Mouse (Mus musculus) hindbrain, embryonic 14.5 days (tissue): ENCODE measurements around the gene Rnf217. TPM values are rescaled to one million over a fixed set of nuclear protein-coding genes. Genes with fewer than 3 reads are reported as not detected.

ENCODE experiments used
- ATAC-seq: fragments of 200-750 bp; cut with Nextera tagmentation; 2 replicates; pipeline ENCODE4 v1.8.0; 2017; ENCODE audit warnings: moderate number of reproducible peaks, mild to moderate bottlenecking, moderate TSS enrichment, moderate library complexity; ENCODE audit not compliant: low FRiP score
- DNase-seq: peaks from one replicate; pipeline ENCODE4 v3.0.0-alpha.2; 2015; ENCODE audit warnings: low spot score
- H3K27ac ChIP-seq: fragments of 300-500 bp; sonication (generic); 2 replicates; pipeline ENCODE4 v1.5.1; 2014; ENCODE audit warnings: mild to moderate bottlenecking, moderate library complexity
- H3K27me3 ChIP-seq: fragments of 300-500 bp; sonication (generic); 2 replicates; pipeline ENCODE4 v1.6.1; 2014; ENCODE audit warnings: mild to moderate bottlenecking, low read length, mixed read lengths; ENCODE audit not compliant: control insufficient read depth, insufficient read depth
- H3K36me3 ChIP-seq: fragments of 300-500 bp; sonication (generic); replicated peaks from 2 replicates; pipeline ENCODE4 v1.6.1; 2014; ENCODE audit not compliant: control insufficient read depth, insufficient read depth
- H3K4me1 ChIP-seq: fragments of 300-500 bp; sonication (generic); replicated peaks from 2 replicates; pipeline ENCODE4 v1.6.1; 2014; ENCODE audit warnings: antibody characterized with exemption, low read length, mixed read lengths; ENCODE audit not compliant: control insufficient read depth, insufficient read depth
- H3K4me2 ChIP-seq: fragments of 300-500 bp; sonication (generic); replicated peaks from 2 replicates; pipeline ENCODE4 v1.6.1; 2014; ENCODE audit warnings: mild to moderate bottlenecking, moderate library complexity
- H3K4me3 ChIP-seq: fragments of 300-500 bp; sonication (generic); replicated peaks from 2 replicates; pipeline ENCODE4 v1.5.1; 2014; ENCODE audit warnings: mild to moderate bottlenecking, low read length
- H3K9ac ChIP-seq: fragments of 300-500 bp; sonication (generic); 2 replicates; pipeline ENCODE4 v1.6.1; 2014
- H3K9me3 ChIP-seq: fragments of 300-500 bp; sonication (generic); 2 replicates; pipeline ENCODE4 v1.6.1; 2016; ENCODE audit warnings: low read length; ENCODE audit not compliant: control insufficient read depth
- WGBS: fragments of 180-500 bp; shearing (Covaris S2); extraction: QIAGEN DNeasy Blood & Tissue Kit; methylation state at CpG from one replicate; pipeline ENCODE4 v1.1.7; 2014; 5-methylcytosine and 5-hydroxymethylcytosine counted together
- polyA plus RNA-seq: library from polyadenylated mRNA; unstranded; fragments of >200 nt; fragmentation: Nextera tagmentation; extraction: Ambion mirVana; gene quantifications from 2 replicates; pipeline ENCODE4 v1.2.1, GENCODE M21; 2014

Rnf217 gene
- polyA plus RNA-seq, 1 experiment from 2014 or later: 3.2 TPM

- DNase-seq (no peak), ATAC-seq (no peak)
- Histone ChIP-seq H3K9me3 (no peaks in the 10 kb centered on the region), H3K27me3 (no peaks in the 10 kb centered on the region), H3K4me1 (no peaks in the 10 kb centered on the region), H3K4me2 (no peak overlapping the region), H3K4me3 (no peak overlapping the region), H3K9ac (no peak overlapping the region), H3K36me3 (no peaks in the 10 kb centered on the region), H3K27ac (no peak overlapping the region)
- WGBS: 91% methylated on average over 4 of the region's 4 CpGs
These were observed 35.7 kb downstream of the Rnf217 start for GRCm38 (mm10) chr10:31573267-31573666.

- Histone ChIP-seq H3K4me1 (no peaks in the 10 kb centered on the region), H3K9ac (no peak overlapping the region), H3K9me3 (no peaks in the 10 kb centered on the region), H3K36me3 (no peaks in the 10 kb centered on the region), H3K27ac (no peak overlapping the region), H3K27me3 (no peaks in the 10 kb centered on the region), H3K4me3 (no peak overlapping the region), H3K4me2 (no peak overlapping the region)
- no peak for DNase-seq
- WGBS: 86% methylated on average over 2 of the region's 2 CpGs
- ATAC-seq: no peak
These were observed 51.7 kb downstream of the Rnf217 start for GRCm38 (mm10) chr10:31557311-31557710.

- Histone ChIP-seq H3K9me3 (no peaks in the 10 kb centered on the region), H3K4me2 (no peak overlapping the region), H3K36me3 (no peaks in the 10 kb centered on the region), H3K9ac (no peak overlapping the region), H3K4me1 (peaks cover 8% of the 10 kb centered on the region; the same call in 1 of the 2 replicates), H3K4me3 (no peak overlapping the region), H3K27ac (no peak overlapping the region), H3K27me3 (no peaks in the 10 kb centered on the region)
- ATAC-seq (no peak), DNase-seq (no peak)
- 88% methylated on average over 6 of the region's 6 CpGs for WGBS
These were observed 53.5 kb downstream of the Rnf217 start for GRCm38 (mm10) chr10:31555433-31555960.

- no peaks in the 10 kb centered on the region for H3K36me3 ChIP-seq
- no peaks in the 10 kb centered on the region for H3K27me3 ChIP-seq
- DNase-seq (no peak), ATAC-seq (no peak)
- no peak overlapping the region for H3K4me2 ChIP-seq
- no peaks in the 10 kb centered on the region for H3K9me3 ChIP-seq
- no peak overlapping the region for H3K9ac ChIP-seq
- H3K27ac ChIP-seq: no peak overlapping the region
- no peak overlapping the region for H3K4me3 ChIP-seq
- WGBS: 82% methylated on average over 4 of the region's 4 CpGs
- H3K4me1 ChIP-seq: peaks cover 8% of the 10 kb centered on the region; the same call in 1 of the 2 replicates
These were observed 55.7 kb downstream of the Rnf217 start for GRCm38 (mm10) chr10:31553302-31553701.

- Histone ChIP-seq H3K9me3 (no peaks in the 10 kb centered on the region), H3K9ac (no peak overlapping the region), H3K4me1 (peaks cover 8% of the 10 kb centered on the region; the same call in 1 of the 2 replicates), H3K27ac (peak overlapping the region; percentile 59), H3K36me3 (no peaks in the 10 kb centered on the region), H3K27me3 (no peaks in the 10 kb centered on the region), H3K4me3 (no peak overlapping the region), H3K4me2 (no peak overlapping the region)
- ATAC-seq: no peak
- DNase-seq: no peak
- WGBS: 86% methylated on average over 7 of the region's 7 CpGs
These were observed 57.1 kb downstream of the Rnf217 start for GRCm38 (mm10) chr10:31551850-31552249.

GRCm38 (mm10) chr10:31551362-31551761 is 57.6 kb downstream of the Rnf217 start:
- no peaks in the 10 kb centered on the region for H3K9me3 ChIP-seq
- H3K4me2 ChIP-seq: no peak overlapping the region
- no peaks in the 10 kb centered on the region for H3K27me3 ChIP-seq
- H3K36me3 ChIP-seq: no peaks in the 10 kb centered on the region
- peak overlapping the region; percentile 59 for H3K27ac ChIP-seq
- DNase-seq: peak; percentile 56
- H3K4me3 ChIP-seq: no peak overlapping the region
- peaks cover 8% of the 10 kb centered on the region; the same call in 1 of the 2 replicates for H3K4me1 ChIP-seq
- ATAC-seq: peak; percentile 52; the same call in 1 of the 2 replicates
- no peak overlapping the region for H3K9ac ChIP-seq
- WGBS: 55% methylated on average over 1 of the region's 1 CpGs

- H3K4me1 ChIP-seq: peaks cover 8% of the 10 kb centered on the region; the same call in 1 of the 2 replicates
- DNase-seq: no peak
- H3K9ac ChIP-seq: no peak overlapping the region
These were observed 61.8 kb downstream of the Rnf217 start for GRCm38 (mm10) chr10:31547156-31547555.

GRCm38 (mm10) chr10:31544149-31544942 is 64.6 kb downstream of the Rnf217 start:
- 84% methylated on average over 6 of the region's 6 CpGs for WGBS
- DNase-seq: no peak

More at GRCm38 (mm10) chr10:31547156-31547555, 61.8 kb downstream of the Rnf217 start:
- Histone ChIP-seq H3K4me2 (no peak overlapping the region), H3K27ac (no peak overlapping the region), H3K9me3 (no peaks in the 10 kb centered on the region), H3K4me3 (no peak overlapping the region), H3K27me3 (no peaks in the 10 kb centered on the region), H3K36me3 (no peaks in the 10 kb centered on the region)
- WGBS: 74% methylated on average over 2 of the region's 2 CpGs
- no peak for ATAC-seq

GRCm38 (mm10) chr10:31540518-31540917 is 68.5 kb downstream of the Rnf217 start:
- H3K27me3 ChIP-seq: no peaks in the 10 kb centered on the region
- H3K27ac ChIP-seq: no peak overlapping the region
- H3K9me3 ChIP-seq: no peaks in the 10 kb centered on the region
- no peak overlapping the region for H3K4me2 ChIP-seq
- no peak overlapping the region for H3K4me3 ChIP-seq
- H3K9ac ChIP-seq: no peak overlapping the region
- ATAC-seq (no peak), DNase-seq (no peak)
- H3K36me3 ChIP-seq: no peaks in the 10 kb centered on the region
- no peaks in the 10 kb centered on the region for H3K4me1 ChIP-seq
- WGBS: 84% methylated on average over 4 of the region's 4 CpGs

More at GRCm38 (mm10) chr10:31544149-31544942, 64.6 kb downstream of the Rnf217 start:
- H3K27ac ChIP-seq: no peak overlapping the region
- ATAC-seq: no peak
- no peaks in the 10 kb centered on the region for H3K4me1 ChIP-seq
- no peak overlapping the region for H3K4me3 ChIP-seq
- no peaks in the 10 kb centered on the region for H3K27me3 ChIP-seq
- H3K4me2 ChIP-seq: no peak overlapping the region
- no peaks in the 10 kb centered on the region for H3K36me3 ChIP-seq
- no peak overlapping the region for H3K9ac ChIP-seq
- no peaks in the 10 kb centered on the region for H3K9me3 ChIP-seq
